Mouse (Mus musculus) testis, postnatal 14 days (tissue): ENCODE data around the gene Pigu.
A peak's percentile ranks its signal among the peaks of the same experiment; 100 is the strongest.

ENCODE experiments used
- DNase-seq: peaks from one replicate; pipeline ENCODE4 v3.0.0; 2021; ENCODE audit warnings: low spot score

Pigu gene

DNA sequence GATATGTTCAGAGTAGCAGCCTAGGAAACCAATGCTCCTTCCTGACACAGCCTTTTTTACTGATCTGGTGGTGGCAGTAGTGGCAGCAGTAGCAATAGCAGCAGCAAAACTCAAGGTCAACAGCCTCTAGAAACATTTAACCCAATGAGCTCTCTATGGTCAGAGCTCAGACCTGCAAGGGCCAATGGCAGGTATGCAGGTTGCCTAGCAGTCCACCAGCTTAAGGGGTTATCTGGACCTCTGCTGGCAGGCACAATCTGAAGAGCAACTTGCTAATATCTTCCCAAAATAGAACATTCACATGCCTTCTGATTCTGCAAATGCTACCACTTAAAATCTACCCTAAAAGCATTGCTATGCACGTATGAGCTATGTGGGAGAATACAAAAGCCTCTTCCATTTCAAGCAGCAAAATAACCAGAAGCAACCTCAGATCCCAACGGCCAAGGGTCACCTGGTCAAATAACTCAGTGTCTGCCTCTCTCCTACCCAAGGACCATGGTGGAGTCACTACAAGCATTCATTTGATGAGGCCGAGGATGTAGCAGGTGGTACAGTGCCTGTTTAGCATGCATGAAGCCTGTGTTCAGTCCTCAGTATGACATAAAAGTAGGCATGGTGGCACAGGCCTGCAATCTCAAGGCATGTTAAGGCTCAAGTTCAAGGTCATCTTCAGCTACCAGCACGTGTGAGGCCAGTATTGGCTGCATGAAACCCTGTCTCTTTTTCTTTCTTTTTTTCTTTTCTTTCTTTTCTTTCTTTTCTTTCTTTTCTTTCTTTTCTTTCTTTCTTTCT is 69.6 kb downstream of the Pigu start:
- DNase-seq, result no peak

DNA sequence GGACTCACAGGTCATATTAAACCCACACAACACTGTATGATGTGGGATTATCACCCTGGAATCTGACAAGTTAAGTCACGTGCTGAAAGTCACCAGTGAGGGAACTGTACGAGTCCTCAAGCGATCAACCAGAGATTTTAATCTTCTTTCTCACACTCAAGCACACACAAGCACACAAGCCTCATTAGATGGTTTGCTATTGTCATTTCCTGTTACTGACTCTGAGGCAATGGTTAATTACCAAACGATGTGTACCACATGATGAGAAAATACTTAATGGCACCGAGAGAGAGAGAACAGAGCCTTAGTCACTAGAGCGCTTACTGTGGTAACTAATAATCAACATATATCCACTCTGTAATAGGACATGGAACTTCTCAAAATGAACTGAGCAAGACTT is 71.5 kb downstream of the Pigu start:
- no peak for DNase-seq

DNA sequence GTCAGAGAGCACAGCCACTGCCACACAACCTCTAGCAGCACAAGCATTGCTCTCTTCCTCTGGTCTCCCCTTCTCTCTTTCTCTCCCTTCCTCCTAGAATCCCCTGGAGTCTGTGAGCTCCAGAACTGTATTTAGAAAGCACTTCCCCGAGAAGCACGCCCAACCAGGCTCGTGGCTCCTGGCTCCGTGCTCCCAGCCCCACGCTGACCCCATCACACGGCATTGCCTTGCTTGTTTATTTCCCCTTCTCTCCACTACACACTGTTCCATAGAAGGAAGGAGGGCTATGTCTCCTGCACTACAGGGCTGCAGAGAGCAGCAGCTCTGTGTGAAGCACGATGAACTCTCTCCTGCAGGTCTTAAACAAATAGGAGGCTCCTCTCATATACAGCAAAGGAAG is 72.6 kb downstream of the Pigu start:
- no peak for DNase-seq

DNA sequence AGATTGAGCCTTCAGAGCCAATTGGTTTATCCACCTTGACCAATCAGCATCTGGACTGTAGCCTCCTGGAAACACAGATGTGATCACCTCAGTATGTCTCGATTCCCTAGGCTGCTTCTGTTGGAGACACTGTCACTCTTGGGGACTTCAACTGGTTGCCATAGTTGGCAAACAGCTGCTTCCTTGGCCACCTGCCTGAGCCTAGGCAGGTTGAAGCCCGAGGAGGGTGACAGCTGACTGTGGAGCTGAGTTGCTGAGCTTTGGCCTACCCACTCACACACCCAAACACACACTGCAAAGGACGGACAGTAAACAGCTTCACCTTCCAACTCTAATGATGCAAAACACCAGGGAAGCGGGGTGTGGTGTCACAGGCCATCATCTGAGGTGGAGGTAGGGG is 73.4 kb downstream of the Pigu start:
- no peak for DNase-seq

DNA sequence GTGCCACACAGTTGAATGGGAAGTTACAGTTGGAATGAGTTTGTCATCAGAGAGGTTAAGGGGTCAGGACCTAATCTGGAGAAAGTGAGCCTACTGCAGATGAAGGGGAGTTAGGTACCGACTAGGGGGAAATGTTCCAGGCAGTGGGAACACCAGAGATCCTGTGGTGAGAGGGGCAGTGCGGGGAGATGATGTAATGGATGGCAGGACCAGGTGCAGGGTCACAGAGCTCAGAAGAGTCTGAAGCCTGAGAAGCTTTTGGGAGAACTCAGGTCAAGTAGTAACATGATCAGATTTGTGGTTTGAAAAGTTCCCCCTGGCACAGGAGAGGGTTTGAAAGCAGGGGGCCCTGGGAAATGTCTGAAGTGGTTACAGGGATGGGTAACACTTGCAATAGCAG is 77.1 kb downstream of the Pigu start:
- DNase-seq, result no peak

DNA sequence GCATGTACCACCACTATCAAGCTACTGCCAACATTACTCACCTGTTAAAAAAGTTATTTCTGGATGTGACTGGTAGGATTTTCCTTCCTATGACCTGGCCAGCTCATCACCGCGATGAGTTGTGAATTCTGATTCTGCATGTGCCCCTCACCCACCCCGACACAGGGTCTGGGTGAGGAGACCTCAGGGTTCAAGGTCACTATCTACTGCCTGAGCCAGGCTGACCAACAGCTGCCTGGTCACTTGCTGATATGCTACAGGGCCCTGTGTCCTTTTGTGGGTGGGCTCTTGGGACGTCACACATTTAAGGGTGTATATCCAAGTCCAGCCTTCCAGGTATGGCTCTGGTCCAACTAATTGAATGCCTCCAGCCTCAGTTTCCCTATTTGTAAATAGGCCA is 78.1 kb downstream of the Pigu start:
- DNase-seq, result no peak

DNA sequence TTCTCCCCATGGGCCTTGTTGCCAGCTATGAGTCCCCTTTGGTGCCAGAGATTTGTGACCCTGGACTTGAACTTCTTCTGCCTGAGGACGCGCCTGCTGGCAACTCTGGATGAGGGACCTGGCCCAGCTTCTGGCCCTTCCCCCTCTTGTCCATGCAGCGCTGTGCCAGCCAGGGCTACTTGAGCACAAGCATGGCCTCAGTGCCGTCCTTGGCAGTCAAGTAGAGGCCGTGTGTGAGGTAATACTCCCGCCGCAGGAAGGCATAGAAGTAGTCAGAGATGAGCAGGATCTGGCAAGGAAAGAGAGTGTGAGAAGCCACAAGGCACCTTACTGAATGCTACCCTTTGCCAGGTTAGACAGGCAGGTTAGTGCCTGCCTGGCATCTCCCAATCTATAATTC is 78.9 kb downstream of the Pigu start:
- peak; percentile 32 for DNase-seq

DNA sequence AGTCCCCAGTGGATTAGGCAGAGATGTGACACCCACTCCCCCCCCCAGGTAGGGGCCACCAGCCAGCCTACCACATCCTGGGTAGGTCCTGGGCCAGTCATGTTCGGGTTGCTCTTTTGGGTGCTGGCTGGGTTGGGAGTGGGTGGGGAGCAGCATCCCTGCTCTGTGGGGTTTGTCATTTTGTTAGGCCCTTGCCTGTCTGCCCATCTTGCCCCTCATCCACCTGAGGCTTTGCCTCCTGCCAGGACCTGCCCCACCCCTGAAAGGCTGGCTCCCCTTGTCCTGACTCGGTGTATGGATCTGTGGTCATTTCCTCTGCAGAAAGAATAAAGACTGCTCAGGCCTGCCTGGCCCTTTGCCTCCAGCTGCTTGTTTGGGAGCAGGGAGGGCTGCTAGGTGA is 79.5 kb downstream of the Pigu start:
- no peak for DNase-seq

DNA sequence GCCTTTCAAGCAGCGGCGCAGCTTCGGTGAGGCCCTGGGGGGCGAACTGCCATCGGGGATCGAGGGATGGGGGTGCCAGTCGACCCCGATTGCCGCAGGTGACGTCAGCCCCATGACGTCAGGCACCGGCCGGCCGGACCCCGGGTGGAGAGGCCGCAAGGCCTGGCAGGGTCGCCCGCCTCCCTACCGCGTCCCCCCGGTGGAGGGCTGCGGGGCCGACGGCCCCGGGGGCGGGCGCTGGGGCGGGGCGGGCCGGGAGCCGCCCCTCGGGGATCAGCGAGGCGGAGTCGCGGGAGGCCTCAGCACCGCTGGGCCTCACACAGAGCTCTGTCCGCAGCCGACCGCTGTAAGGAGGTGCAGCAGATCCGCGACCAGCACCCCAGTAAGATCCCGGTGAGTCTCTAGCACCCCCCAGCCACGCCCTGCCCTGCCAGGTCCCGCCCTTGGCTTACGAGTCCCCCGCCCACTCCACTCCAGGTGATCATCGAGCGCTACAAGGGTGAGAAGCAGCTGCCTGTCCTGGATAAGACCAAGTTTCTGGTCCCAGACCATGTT is 80.5 kb downstream of the Pigu start:
- peak; percentile 75 for DNase-seq

DNA sequence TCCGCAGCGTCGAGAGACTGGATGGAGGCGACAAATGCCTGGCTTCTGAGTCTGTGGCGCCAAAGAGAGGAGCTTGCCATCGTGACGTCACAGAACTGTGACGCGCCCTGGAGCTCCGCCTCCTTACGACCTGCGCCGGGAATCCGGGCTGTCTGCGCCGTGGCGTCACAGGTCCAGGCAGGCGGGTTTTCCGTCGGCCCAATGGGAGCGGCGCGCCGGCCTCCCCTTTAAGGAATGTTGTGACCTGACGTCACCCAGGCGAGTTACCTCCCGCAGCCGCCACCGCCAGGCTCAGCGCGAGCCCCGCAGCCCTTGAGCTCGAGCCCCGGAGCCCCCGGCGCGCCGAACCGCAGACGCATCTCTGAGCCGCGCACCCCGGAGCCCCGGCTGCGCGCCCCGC is 81.0 kb downstream of the Pigu start, which contains the start of gene Map1lc3a:
Gene Map1lc3a (plus strand): TSS at position 103 of the 400 bp plus-strand sequence.
- peak; percentile 96 for DNase-seq

DNA sequence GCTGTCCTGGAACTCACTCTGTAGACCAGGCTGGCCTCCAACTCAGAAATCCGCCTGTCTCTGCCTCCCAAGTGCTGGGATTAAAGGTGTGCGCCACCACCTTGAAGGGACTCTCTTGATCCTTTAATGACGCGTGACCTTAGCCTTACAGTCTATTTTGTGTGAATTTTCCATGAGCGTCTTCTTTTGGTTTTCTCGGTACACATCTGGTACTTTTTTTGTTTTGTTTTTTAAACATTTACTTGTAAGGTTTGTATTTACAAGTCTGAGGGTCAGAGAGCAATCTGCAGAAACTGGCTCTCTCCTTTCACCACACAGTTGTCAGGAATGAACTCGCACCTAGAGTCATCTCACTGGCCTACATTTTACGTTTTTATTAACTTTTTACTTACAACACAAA is 83.6 kb downstream of the Pigu start:
- DNase-seq, result no peak

DNA sequence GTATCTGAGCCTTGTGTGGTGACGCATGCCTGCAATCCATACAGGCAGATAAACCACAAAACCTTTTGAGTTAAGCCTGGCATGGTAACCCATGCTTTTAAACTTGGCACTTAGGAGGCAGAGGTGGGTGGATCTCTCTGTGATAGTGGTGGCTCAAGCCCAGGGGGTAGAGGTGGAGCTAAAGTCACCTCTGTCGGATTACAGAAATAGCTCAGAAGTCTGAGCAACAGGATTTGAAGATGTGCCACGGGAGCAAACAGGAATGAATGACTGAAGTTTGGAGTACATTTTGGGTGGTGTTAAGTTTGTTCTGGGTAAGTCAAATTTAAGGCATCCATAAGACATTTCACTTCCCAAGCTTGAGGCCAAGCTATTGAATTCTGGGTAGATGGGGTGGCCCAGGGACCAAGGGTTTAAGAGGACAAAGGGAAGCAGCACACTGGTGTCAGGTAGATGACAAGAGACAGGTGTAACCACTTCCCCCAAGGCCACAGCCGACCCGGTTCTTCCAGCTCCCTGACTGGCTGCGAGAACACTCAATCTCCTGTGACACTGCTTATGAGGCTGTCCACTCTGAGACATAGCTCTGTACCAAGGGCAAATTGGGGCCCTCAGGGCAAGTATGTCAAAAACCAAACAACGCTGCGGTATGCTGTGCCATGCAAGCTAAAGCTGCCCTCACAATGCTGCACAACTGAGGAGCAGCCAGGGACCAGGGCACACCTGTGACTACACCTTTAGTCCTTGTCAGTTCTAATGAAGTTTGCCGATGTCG is 84.6 kb downstream of the Pigu start:
- no peak for DNase-seq

DNA sequence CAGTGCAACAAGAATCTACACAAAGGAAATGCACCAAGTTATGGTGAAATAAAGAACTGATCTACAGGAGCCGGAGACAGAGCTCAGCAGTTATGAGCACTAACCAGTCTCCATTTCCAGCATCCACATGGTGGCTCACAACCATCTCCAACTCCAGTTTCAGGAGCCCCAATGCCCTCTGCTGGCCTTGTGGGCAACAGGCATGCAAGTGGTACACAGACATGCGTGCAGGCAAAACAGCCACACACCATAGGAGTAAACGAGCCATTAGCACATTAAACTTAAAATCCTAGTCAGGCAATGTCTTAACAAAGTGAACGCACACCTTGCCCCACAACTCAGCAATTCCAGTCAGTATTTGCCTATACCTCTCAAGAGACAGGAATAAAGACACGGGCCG is 85.3 kb downstream of the Pigu start:
- no peak for DNase-seq

DNA sequence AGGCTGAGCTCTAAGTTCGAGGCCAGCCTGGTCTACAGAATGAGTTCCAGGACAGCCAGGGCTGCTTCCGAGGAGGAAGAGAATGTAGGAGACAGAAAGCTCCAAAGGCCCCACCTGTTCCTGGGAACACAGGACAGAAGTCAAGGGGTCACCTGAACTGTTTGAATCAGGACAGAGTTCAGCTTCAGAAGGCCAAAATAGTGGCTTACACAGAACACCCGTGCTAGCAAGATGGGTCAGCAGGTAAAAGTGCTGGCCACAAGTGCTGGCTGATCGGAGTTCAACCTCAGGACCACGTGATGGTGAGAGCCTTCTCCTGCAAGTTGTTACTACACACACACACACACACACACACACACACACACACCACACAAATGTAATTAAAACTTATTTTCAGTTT is 90.3 kb downstream of the Pigu start:
- no peak for DNase-seq

DNA sequence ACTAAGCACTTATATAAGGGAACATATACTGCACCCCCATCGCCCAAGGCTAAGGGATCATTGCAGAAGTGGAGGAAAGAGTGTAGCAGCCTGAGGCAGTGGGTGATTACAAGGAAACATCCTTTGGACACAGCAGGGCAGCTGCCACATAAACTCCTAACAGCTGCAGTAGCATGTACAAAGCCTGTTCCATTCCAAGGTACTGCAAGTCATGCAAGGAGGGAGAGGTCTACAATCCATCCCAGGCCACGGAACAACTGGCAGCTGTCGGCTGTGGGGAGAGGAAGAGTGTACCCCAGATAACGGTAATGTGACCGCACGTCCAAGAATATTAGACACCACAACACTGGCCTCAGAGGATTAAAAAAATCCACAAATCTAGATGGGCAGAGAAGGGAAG is 91.7 kb downstream of the Pigu start:
- DNase-seq, result no peak

DNA sequence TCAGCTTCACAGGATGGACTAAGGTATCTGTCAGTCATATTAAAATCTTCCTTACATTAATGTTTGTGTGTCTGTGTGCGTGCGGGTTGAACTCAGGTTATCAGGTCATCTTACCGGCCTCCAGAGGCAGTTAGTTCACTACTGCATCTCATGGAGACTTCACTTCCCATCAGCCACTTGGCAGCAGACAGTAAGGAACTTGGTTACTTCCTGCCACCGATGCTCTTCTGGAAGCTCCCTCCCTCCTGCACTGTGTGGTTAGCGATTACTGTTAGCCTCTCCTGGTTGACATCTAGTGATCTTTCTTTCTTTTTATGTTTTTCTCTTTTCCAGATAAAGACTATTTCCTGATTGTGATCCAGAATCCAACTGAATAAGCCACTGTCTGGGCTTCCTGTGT is 107.6 kb downstream of the Pigu start:
- no peak for DNase-seq

DNA sequence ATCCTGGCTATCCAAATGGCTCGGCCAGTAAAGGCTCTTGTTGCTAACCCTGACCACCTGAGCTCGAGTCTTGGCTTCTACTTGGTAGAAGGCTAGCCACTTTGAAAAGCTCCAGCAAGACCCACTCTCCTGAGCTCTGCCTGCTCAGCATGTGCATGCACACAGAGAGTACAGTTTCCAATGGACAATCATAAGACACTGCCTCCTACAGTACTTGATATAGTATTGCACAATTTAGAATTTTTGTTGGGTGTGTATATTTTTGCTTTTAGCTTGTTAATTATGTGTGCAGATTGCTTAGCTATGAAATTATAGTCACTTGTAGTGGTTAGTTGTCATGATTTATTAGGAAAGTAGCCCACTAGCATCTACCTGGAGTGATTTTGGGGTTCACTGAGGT is 108.5 kb downstream of the Pigu start:
- no peak for DNase-seq

DNA sequence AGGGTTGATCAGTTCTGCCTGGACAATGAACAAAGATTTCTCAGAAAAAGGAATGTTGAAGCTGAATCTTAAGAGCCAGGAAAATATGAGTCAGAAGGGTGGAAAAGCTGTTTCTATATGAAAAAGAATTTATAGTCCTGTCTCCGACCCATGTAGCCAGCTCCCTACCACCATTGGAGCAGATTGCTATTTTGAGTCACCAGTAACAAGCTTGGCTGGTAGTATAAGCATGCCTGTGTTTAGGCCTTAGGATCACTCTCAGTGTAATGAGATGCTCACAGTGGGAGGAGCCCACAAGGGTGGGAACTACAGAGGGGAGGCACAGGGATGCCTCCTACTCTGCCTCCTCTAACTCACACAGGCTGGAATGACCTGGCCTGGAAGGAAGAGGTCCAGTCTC is 109.0 kb downstream of the Pigu start:
- DNase-seq, result no peak

DNA sequence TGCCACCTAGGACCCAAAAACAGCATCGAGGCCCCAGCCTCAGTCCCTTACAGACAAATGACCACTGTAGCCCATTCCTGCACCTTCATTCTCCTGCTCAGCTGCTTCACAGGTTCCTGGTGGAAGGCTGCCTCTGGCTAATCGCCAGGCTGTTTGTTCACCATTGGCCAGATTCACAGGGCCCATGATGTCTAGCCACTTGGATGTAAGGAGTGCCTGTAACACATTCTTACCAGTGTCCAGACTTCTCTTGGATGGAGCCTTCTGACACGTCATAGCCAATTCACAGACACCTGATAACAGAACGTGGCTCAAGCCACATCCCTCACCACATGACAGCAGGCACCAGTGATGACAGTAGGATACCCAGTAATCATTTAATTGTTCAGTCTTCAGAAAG is 111.0 kb downstream of the Pigu start:
- no peak for DNase-seq

DNA sequence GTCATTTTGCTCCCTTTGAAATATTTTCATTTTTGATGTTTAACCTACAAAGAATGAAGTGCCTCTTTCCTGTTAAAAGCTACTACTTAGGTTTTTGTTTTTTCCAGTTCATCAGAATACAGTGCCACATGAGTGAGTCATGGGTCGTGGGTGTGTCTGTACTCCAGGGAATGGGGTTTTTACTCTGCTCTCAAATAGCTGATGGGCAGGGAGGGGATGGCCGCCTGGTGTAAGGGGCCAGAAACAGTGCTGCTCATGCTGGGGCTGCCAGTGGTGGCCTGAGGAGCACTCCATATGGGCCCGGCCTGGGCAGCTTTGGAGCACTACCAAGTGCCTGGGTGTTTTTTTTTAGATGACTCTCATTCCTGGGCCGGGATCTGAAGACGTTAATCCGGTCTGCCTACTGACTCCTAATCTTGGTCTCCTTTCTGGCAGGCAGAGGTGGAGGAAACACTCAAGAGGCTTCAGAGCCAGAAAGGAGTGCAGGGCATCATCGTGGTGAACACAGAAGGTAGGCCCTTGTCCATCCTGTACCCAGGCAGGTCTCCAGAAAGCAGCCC is 114.9 kb downstream of the Pigu start:
- no peak for DNase-seq

DNA sequence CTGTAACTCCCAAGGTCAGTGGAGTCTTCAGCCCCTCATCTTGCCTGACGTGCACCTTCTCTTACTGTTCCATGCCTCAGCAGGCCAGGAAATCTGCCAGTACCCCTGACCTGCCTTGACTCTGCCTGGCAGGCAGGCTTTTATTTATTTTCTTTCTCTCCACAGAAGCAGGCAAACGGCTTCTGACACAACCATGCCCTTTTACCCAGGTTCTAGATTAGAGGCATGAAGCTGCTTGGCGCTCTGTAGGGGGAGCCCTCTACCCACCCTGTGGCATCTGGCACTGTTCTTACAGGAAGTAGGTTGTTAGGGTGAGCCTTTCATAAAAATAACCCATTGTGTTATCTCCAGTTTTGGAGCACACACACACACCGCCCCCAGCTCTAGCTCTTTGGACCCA is 116.3 kb downstream of the Pigu start:
- DNase-seq, result no peak

DNA sequence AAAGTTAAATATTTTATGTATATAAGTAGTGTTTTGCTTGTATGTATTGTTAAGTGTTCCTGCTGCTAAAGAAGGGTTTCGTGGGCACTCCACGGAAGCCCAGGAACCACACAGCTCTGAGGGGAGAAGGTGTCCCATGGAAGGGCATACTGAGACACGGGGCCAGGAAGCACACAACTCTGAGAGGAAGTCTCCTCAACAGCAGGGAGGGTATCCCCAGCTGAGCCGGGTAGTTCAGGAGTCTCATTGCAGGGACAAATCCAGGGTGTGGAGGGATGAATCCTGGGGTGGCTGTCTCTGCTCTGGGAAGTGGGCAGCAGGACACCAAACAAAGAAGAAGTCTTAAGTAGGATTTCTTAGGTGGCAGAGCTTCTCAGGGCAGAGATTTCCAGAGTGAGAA is 120.0 kb downstream of the Pigu start:
- DNase-seq, result no peak

DNA sequence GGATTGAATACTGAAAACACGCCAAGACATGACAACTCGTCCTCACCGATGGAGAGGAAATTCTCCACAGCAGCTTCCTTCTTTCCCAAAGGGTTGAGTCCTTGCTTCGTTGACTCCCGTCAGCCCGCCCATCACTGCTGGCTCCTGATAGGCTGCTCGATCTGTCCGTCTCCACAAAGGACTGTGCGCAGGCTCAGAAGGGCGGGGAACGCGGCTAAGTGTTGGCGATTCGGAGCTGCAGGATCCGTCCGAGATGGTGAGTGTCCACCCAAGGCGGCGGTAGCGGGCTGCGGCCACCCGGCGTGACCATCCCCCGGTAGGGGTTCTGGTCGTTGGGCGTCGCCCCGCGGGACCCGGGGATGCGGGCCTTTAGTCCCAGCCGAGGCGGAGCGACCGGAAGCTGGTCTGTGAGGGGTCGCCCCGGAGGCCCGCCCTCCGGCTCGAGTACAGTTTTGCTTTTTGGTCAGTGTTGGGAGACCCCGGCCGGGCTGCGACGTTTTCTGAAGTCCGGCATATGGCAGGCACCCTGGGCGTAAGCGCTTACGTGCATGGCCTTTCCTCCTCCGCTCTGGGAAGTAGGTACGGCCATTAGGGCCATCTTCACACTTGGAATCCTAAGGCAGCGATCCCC is 120.8 kb downstream of the Pigu start, which contains the start of gene Dynlrb1:
Gene Dynlrb1 (plus strand): TSS at position 172 of the 631 bp plus-strand sequence.
- peak; percentile 98 for DNase-seq
